Comparison of ENCODE assay signal across 15 mouse cellular contexts in the genomic region with DNA sequence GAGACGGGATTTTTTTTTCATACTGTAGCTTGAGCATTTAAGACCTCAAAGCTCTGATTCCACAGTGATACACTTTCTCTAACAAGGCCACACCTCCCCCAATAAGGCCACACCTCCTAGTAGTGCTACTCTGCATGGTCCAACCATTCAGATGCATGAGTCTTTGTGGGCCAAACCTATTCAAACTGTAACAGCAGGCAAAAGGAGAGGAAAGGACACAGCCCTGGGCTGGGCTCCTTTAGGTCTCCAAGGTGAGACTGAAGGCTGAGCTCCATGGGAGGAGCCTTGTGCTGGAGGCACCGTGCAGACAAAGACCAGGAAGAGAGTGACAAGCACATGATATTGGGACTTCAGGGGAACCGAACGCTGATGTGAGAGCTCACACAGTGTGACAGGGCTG.
"Had no signal": no experiment of that assay in that cellular context is flagged by ENCODE, and none has a peak within 500 bp of the region (broad histone marks: within the 10 kb centered on the region; RNA-seq: fewer than 3 reads in every experiment).

No protein-coding gene starts in this region.

- H3K4me3 ChIP-seq: lung, embryonic 15.5 days; midbrain, embryonic 10.5 days; midbrain, embryonic 12.5 days; myocyte; neural tube, embryonic 12.5 days; stomach, embryonic 15.5 days had no signal

- H3K27me3 ChIP-seq: lung, embryonic 15.5 days; midbrain, embryonic 12.5 days; stomach, embryonic 15.5 days had no signal

- H3K36me3 ChIP-seq: lung, embryonic 15.5 days; stomach, embryonic 15.5 days had no signal

- DNase-seq: liver, postnatal 0 days; lung, adult 2 months; lung, postnatal 4 days; midbrain, embryonic 14.5 days; right cerebral cortex, postnatal 14 days; thymus, adult 2 months; thymus, postnatal 25 days; thymus, postnatal 4 days had no signal

- H3K27ac ChIP-seq: lung, embryonic 15.5 days; midbrain, embryonic 10.5 days; midbrain, embryonic 12.5 days; neural tube, embryonic 12.5 days; stomach, embryonic 15.5 days; stomach, postnatal 0 days had no signal

- H3K9me3 ChIP-seq: lung, embryonic 15.5 days; midbrain, embryonic 10.5 days; midbrain, embryonic 12.5 days; neural tube, embryonic 12.5 days; stomach, embryonic 15.5 days had no signal

- H3K4me1 ChIP-seq: lung, embryonic 15.5 days; midbrain, embryonic 10.5 days; midbrain, embryonic 12.5 days; neural tube, embryonic 12.5 days; stomach, embryonic 15.5 days had no signal
